Mouse (Mus musculus) kidney, postnatal 0 days (tissue): ENCODE measurements at regions not wholly inside any gene's neighbourhood (a gene's known extent, or its start where the extent isn't known, plus 50 kb on each side); places are given as distances from the start of the nearest gene placed in this dataset.

Experiments
- ATAC-seq: fragments of 200-750 bp; cut with Nextera tagmentation; replicated peaks from 2 replicates; pipeline ENCODE4 v1.8.0; 2017; ENCODE audit warnings: low read depth, moderate number of reproducible peaks, moderate TSS enrichment, moderate library complexity; ENCODE audit not compliant: low FRiP score
- DNase-seq: peaks from one replicate; pipeline ENCODE4 v3.0.0-alpha.2; 2016; ENCODE audit warnings: low spot score
- H3K27ac ChIP-seq: fragments of 300-500 bp; sonication (generic); 2 replicates; pipeline ENCODE4 v1.5.1; 2014; ENCODE audit warnings: mild to moderate bottlenecking
- H3K27me3 ChIP-seq: fragments of 300-500 bp; sonication (generic); 2 replicates; pipeline ENCODE4 v1.6.1; 2014; ENCODE audit warnings: low read length, mixed read lengths; ENCODE audit not compliant: insufficient read depth
- H3K36me3 ChIP-seq: fragments of 300-500 bp; sonication (generic); 2 replicates; pipeline ENCODE4 v1.6.1; 2014; ENCODE audit warnings: low read length, mixed read lengths; ENCODE audit not compliant: insufficient read depth
- H3K4me1 ChIP-seq: fragments of 300-500 bp; sonication (generic); replicated peaks from 2 replicates; pipeline ENCODE4 v1.6.1; 2014; ENCODE audit warnings: antibody characterized with exemption, low read length, mixed read lengths; ENCODE audit not compliant: insufficient read depth
- H3K4me2 ChIP-seq: fragments of 300-500 bp; sonication (generic); 2 replicates; pipeline ENCODE4 v1.6.1; 2014; ENCODE audit warnings: mild to moderate bottlenecking, low read length, moderate library complexity, mixed read lengths
- H3K4me3 ChIP-seq: fragments of 300-500 bp; sonication (generic); replicated peaks from 2 replicates; pipeline ENCODE4 v1.5.1; 2014; ENCODE audit warnings: low read depth, low read length
- H3K9ac ChIP-seq: fragments of 300-500 bp; sonication (generic); 2 replicates; pipeline ENCODE4 v1.6.1; 2014; ENCODE audit warnings: low read depth, low read length
- H3K9me3 ChIP-seq: fragments of 300-500 bp; sonication (generic); replicated peaks from 2 replicates; pipeline ENCODE4 v1.6.1; 2016; ENCODE audit warnings: low read length, inconsistent platforms, mixed read lengths
- CTCF ChIP-seq: IDR thresholded peaks from 2 replicates; pipeline ENCODE4 v1.5.1; 2016; ENCODE audit warnings: antibody characterized with exemption, low read depth, mild to moderate bottlenecking, moderate library complexity
- WGBS: fragments of 180-500 bp; shearing (Covaris S2); extraction: QIAGEN DNeasy Blood & Tissue Kit; methylation state at CpG from one replicate; pipeline ENCODE4 v1.1.7; 2014; 5-methylcytosine and 5-hydroxymethylcytosine counted together

DNA sequence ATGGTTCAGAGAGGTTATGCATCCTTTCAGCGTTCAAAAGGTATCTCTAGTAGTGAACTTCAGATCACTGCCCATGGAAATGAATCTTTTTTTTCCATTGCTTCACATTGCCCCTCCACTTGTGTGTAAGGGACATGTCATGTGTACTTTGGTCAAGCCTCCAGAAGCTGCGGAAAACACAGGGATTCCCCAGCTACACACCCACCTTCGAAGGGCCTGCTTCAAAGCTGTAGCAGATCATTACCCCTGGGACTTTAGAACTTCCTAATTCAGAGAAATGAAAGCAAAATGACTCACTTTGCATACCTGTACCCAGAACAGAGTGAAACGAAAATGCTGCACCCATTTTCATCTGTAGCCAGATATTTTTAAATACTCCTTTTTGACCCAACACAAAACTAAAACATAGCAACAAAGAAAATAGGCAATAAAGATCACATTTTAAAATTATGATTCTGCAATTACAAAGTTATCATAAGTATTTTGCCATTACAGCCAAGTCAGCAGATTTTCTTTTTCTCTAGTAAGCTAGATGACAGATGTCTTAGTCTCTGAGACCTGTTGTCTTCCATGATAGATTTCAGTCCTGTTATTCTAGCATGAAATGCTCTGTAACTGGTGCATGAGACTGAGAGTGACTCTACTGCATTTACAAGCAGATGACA, 519.1 kb upstream of the A1bg start:
- Histone ChIP-seq H3K4me3 (no peak overlapping the region), H3K9me3 (no peaks in the 10 kb centered on the region), H3K4me1 (no peaks in the 10 kb centered on the region), H3K36me3 (no peaks in the 10 kb centered on the region), H3K27ac (no peak overlapping the region), H3K4me2 (no peak overlapping the region), H3K9ac (no peak overlapping the region), H3K27me3 (no peaks in the 10 kb centered on the region)
- no peak for TF ChIP-seq CTCF
- no peak for DNase-seq
- WGBS, result 86% methylated on average over 4 of the region's 4 CpGs
- ATAC-seq, result no peak

DNA sequence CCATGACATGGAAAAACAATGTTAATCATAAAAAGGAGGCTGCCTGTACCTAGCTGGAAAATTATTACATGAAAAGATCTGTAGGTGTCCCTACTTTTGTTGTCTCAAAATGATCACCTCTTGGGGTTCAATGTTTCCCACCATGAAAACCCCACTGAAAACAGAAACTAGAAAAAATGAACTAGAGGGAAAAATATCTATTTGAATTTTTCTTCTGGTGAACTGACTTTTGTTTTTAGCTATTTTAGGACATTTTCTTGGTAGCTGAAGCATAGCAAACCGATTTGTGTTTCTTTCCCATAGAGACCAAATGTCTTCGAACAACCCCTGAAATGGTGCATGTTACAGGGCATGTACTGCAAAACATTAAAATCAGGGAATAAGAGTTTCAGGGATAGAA, 518.2 kb upstream of the A1bg start:
- Histone ChIP-seq H3K36me3 (no peaks in the 10 kb centered on the region), H3K9me3 (no peaks in the 10 kb centered on the region), H3K27me3 (no peaks in the 10 kb centered on the region), H3K27ac (no peak overlapping the region), H3K9ac (no peak overlapping the region), H3K4me3 (no peak overlapping the region), H3K4me1 (no peaks in the 10 kb centered on the region), H3K4me2 (no peak overlapping the region)
- WGBS, result 90% methylated on average over 2 of the region's 2 CpGs
- no peak for ATAC-seq
- no peak for DNase-seq
- no peak for TF ChIP-seq CTCF

DNA sequence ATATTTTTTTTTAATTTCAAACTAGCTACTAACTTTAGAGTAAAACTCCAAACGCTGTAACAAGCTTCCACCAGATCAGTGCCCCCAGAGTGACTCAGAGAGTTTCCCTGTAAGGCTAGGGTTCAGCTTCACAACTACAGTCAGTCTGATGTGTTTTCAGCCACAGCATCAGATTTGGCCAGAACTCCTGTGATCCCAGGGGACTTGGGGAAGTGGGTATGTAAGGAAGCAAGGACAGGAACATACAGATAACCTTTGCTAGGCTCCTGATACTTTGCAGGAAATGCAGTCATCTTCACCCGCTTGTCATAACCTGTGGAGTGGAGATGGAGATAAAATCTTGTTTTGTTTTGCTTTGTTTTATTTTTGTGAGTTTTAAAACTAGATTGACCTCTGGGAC, 517.5 kb upstream of the A1bg start:
- H3K36me3 ChIP-seq, result no peaks in the 10 kb centered on the region
- no peak overlapping the region for H3K9ac ChIP-seq
- H3K4me3 ChIP-seq, result no peak overlapping the region
- TF ChIP-seq CTCF, result no peak
- no peaks in the 10 kb centered on the region for H3K27me3 ChIP-seq
- peak; percentile 32 for DNase-seq
- H3K27ac ChIP-seq, result no peak overlapping the region
- no peak overlapping the region for H3K4me2 ChIP-seq
- WGBS, result 81% methylated on average over 2 of the region's 2 CpGs
- no peaks in the 10 kb centered on the region for H3K4me1 ChIP-seq
- no peaks in the 10 kb centered on the region for H3K9me3 ChIP-seq
- ATAC-seq, result no peak

- DNase-seq (no peak), ATAC-seq (no peak)
- H3K4me1 ChIP-seq, result no peaks in the 10 kb centered on the region
- H3K9me3 ChIP-seq, result no peaks in the 10 kb centered on the region
- H3K27ac ChIP-seq, result no peak overlapping the region
- 80% methylated on average over 2 of the region's 2 CpGs for WGBS
- no peak overlapping the region for H3K4me3 ChIP-seq
- no peak overlapping the region for H3K9ac ChIP-seq
- no peaks in the 10 kb centered on the region for H3K27me3 ChIP-seq
- H3K4me2 ChIP-seq, result no peak overlapping the region
- H3K36me3 ChIP-seq, result no peaks in the 10 kb centered on the region
- no peak for TF ChIP-seq CTCF
These were observed 516.9 kb upstream of the A1bg start for GRCm38 (mm10) chr15:61439623-61440170.

DNA sequence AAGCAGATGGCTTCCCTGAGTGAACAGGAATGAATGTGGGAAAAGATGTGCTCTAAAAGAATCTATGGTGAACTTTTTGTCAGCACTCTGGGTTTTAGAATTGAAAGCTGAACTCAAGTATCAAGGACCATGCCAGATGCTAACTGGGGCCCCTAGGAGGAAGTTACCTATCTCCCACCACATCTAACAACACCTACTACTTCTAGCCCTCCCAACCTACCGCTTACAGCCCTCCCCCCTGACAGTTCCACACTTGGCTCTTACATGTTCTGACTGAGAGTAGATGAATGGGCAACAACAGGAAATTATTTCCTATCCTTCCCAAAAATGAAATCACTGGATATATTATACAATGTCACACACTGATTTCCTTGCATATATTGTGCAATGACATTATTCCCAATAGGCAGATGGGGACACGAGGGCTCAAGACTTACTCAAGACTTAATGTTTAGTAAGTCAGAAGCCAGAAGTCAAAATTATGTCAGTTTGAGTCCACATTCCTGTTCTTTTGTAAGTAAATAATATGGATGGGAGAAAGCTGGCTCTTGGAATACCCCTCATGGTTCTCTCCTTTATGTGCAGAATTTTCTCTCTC, 506.1 kb upstream of the A1bg start:
- DNase-seq, result no peak
- Histone ChIP-seq H3K36me3 (no peaks in the 10 kb centered on the region), H3K4me3 (no peak overlapping the region), H3K9me3 (no peaks in the 10 kb centered on the region), H3K4me1 (no peaks in the 10 kb centered on the region), H3K9ac (no peak overlapping the region), H3K27me3 (no peaks in the 10 kb centered on the region), H3K4me2 (no peak overlapping the region), H3K27ac (no peak overlapping the region)
- 69% methylated on average over 2 of the region's 2 CpGs for WGBS
- ATAC-seq, result no peak
- no peak for TF ChIP-seq CTCF

- H3K9me3 ChIP-seq, result no peaks in the 10 kb centered on the region
- H3K9ac ChIP-seq, result no peak overlapping the region
- ATAC-seq (no peak), DNase-seq (no peak)
- no peaks in the 10 kb centered on the region for H3K4me1 ChIP-seq
- no peak overlapping the region for H3K4me2 ChIP-seq
- no peaks in the 10 kb centered on the region for H3K27me3 ChIP-seq
- H3K27ac ChIP-seq, result no peak overlapping the region
- no peak overlapping the region for H3K4me3 ChIP-seq
- H3K36me3 ChIP-seq, result no peaks in the 10 kb centered on the region
- TF ChIP-seq CTCF, result no peak
- WGBS, result 56% methylated on average over 5 of the region's 5 CpGs
These were observed 500.2 kb upstream of the A1bg start for GRCm38 (mm10) chr15:61422989-61423388.
